Mouse (Mus musculus) heart, postnatal 4 days (tissue): ENCODE measurements around the gene Papss1. TPM values are rescaled to one million over a fixed set of nuclear protein-coding genes. Genes with fewer than 3 reads are reported as not detected.

Experiments used
- DNase-seq: peaks from one replicate; pipeline ENCODE4 v3.0.0; 2021
- total RNA-seq, 2 experiments: library from RNA; stranded (reverse); gene quantifications; 2 replicates each; pipeline ENCODE4 v1.2.3; 2021

Papss1 gene
- total RNA-seq, 2 experiments from 2014 or later: 33.1 to 33.2 TPM

DNA sequence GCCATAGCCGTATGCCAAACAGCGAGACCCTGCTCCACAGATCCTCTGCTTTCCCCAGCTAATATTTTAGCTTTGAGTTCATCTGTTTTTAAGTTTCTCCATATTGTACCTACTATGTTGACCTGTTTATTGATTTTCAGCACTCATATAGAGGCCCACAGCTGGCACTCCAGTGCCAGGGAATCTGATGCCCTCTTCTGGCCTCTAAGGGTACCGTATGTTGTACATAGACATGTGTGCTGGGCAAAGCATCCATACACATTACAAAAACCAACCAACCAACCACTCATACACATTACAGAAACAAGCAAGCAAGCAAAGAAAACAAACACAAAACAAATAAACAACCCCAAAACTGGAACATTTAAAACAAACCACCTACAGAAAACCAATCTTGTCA, 22.2 kb downstream of the Papss1 start:
- no peak for DNase-seq

DNA sequence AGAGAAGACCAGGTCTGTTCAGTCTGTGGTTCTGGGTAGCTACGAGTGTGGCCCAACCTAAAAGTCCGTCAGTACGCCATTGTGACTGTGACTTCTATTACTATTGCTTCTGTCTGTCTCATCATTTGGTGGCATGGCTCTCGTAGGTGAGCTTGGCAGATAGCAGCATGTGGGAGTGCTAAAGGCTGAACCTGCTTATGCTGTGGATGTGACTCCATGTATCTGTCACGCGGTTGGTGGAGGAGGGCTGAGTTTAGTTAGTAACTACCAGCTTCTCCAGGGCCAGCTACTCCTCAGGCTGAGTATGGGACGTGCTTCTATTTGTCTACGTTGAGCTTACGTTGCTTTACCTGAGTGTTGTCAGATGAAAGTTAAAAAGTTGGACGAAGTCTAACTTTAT, 23.4 kb downstream of the Papss1 start:
- DNase-seq: no peak

DNA sequence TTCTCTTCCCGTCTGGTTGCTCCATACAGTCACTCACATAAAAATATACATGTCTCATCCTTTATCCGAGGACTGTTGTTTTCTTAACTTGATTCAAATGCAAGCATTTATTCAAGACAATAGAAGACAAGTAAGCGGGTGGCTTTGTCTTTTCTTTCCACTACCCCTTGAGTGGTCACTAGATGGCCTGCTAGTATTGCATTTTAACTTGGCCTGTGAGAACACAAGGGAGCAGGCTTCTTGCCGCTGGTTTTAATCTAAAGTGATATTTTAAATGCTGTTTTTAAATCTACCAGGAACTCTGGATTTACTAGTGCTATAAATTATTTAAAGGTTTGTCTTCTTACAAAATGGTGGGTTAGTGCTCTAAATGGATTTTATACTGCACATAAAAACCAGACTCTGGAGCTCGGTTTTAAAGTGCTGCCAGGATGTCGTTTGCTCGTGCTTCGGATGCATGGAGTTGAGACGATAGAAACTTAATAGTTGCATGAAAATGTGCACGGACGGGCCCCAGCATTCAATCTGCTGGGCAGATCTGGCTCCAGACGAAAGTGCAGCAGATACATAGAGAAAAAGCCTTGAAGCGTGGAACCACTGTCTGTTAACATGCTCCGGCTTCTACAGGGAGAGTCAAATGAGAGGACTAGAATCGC, 28.7 kb downstream of the Papss1 start:
- DNase-seq: no peak

DNA sequence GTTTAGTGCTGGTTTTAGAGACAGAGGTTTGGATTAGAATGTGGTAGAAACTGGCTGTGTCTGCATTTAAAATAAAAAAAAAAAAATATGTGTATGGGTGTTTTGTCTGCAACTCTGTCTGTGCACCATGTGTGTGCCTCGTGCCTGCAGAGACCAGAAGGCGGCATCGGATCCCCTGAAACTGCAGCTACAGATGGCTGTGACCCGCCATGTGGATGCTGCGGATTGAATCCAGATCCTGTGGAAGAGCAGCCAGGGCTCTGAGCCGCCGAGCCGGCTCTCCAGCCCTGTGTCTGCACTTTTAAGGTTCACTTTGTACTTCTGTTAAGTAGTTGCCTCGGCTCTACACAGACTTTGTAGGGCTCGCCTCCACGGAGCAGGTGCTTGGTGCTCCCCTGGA, 29.8 kb downstream of the Papss1 start:
- no peak for DNase-seq

DNA sequence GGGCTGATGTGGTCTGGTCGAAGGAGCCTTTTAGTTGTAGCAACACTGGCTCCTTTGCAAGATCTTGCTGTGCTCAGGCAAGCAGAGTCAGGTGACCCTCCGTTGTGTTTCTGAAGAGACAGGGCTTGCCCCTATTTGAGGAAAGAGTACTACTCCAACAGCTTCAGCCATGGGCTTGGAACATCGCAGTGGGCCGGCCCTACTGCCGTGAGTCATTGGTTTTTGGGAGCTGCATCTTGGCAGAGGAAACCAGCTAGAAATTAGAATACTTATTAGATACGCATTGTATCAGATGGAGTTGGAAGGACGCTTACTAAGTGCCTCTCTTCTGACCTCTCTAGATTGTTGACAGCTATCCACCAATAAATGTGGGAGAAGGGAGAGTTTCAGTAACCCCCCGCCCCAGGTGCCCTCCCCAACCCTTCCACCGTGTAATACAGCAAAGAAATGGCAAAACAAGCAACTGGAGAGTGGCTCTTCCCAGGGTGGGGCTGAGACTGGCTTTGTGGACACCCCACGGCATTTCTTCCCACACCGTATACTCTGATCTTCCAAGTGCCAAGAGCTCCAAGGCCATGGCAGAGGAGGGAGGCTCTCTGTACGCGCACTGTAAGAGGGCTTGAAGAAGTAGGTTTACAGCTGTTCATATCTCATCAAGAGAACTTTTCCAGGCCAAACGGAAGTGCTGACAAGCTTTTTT, 31.1 kb downstream of the Papss1 start:
- no peak for DNase-seq

DNA sequence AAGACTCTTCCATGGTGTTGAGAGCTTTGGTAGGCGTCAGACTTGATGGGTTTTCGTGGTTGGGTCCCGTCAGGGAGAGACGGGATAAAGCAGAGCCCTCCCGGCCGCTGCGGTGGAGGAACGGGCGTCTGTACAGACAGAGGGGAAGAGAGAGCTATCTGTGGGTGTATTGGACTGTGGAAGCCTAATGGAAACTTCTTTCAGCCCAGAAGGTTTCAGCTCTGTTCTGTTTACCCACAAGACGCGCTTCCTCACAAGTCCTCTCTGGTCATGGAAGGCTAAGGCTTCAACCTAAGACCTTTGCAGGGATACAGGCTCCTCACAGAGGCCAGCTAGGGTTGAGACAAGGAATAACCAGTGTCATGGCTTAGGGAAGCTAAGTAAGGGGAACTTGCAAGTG, 36.2 kb downstream of the Papss1 start:
- DNase-seq: no peak

- no peak for DNase-seq
Observed at GRCm38 (mm10) chr3:131601366-131601765, 36.8 kb downstream of the Papss1 start.

DNA sequence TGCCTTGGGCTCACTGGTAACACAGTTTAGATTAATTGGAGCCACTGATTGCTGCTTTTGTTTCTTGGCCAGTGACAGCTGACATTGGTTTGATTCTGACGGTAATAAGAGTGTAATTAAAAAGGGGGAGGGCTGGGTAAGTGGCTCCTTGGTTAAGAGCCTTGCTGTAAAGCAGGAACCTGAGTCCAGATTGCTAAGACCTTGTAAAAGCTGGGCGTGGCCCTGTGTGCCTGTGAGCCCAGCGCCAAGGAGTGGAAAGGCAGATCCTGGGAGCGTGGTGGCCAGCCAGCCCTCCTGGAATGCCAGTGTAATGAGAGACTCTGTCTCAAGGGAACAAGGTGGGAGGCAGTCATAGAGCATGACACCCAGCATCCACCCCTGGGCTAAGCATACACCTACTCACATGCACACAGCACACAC, 38.4 kb downstream of the Papss1 start:
- no peak for DNase-seq

GRCm38 (mm10) chr3:131608112-131608511, 43.5 kb downstream of the Papss1 start:
- DNase-seq: no peak

- no peak for DNase-seq
Observed at GRCm38 (mm10) chr3:131609651-131610050, 45.1 kb downstream of the Papss1 start.

DNA sequence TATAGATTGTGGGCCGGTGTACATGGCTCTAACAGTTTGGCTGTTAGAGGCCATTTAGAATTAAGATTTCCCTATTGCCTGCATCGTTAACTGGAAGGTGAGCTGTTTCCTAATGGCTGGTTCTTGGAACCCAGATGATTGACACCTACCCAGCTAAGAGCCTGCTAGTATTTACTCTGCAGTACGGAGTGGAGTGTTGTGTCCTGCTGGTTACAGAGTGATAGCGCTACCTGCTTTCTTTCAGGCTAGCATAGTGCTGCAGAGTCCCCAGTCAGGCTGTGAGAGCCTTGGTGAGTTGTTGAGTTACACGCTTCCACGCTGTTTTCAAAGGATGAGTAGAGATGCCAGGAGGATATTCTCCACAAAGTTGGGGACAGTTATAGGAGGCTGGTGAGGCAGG, 46.0 kb downstream of the Papss1 start:
- no peak for DNase-seq

DNA sequence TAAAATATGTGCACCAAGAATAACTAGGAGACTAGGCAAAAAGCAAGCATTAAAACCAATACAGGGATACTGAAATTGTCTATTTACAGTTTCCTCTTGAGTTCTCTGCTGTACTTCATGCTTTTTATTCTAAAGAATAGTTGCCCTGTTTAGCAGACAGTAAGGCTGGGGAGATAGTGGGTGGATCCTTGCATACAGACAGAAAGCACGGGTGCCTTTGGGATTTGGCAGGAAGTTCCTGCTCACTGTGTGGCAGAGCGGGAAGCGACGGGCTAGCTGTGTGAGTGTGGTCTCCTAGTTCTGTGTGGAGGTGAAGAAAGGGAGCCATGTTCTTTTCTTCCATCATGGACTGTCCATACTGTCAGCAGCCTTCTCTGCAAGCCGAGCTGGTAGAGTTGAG, 48.3 kb downstream of the Papss1 start:
- no peak for DNase-seq

DNA sequence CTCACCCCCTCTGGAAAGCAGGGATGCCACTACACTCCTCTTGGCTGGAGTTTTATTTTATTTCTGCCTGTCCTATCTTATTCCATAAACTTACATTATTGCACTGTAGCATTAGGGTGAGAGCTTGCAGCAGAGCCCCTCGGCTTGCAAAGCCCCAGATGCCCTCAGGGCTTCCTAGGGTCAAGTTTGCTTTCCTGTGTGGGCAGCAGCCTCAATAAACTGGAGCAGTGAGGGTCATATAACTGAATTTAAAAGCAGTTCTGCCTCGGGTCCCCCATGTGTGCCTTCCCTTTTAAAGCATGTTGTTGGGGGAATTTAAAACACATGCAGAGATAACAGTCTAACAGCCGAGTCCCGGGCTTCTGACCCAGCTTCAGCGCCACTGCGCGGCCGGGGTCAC, 49.5 kb downstream of the Papss1 start:
- DNase-seq: no peak

DNA sequence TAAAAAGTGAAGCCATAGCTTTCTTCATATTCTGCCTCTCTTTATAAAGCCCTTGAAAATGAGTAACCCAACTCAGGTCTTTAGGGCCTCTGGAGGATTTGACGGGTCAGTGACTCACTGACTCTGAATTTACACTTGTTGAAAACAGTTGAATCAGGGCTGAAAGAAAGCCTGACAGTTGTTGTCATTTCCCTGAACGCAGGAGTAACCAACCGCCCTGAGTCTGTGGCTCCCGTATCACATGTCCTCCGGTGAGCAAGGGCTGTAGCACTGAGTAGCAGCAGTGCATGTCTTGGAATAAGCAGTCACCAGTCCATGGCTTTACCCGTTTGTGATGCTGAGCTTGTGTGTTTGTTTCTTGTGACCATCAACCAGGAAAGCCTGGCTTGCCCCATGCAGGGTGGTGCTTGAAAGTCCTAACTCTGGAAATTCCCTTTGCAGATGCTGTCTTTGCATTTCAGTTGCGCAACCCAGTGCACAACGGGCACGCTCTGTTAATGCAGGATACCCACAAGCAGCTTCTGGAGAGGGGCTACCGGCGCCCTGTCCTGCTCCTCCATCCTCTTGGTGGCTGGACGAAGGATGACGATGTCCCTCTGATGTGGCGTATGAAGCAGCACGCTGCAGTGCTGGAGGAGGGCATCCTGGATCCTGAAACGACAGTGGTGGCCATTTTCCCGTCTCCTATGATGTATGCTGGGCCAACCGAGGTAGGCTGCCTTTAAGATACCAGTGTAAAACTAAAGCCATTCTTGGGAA, 54.2 kb downstream of the Papss1 start:
- DNase-seq: no peak

- no peak for DNase-seq
Observed at GRCm38 (mm10) chr3:131623208-131623607, 58.6 kb downstream of the Papss1 start.

DNA sequence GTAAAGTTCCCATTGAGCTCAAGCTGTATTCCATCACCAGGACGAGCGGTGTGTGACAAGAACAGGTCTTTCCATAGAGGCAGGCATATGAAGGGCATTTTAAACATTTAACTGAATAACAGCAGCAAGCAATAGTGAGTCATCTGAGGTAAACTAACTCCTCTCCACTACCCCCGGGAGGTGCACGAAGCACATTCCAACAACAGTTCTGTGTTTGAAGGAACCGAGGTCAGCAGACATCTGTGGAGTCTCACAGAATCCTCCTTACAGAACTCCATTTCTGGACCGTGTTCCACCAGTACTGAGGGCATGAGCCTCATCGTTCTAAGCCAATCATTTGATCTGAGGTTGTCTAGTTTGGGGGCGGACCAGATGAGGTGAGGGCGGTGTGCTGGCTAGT, 59.5 kb downstream of the Papss1 start:
- DNase-seq: no peak

GRCm38 (mm10) chr3:131627476-131627875, 62.9 kb downstream of the Papss1 start:
- no peak for DNase-seq

DNA sequence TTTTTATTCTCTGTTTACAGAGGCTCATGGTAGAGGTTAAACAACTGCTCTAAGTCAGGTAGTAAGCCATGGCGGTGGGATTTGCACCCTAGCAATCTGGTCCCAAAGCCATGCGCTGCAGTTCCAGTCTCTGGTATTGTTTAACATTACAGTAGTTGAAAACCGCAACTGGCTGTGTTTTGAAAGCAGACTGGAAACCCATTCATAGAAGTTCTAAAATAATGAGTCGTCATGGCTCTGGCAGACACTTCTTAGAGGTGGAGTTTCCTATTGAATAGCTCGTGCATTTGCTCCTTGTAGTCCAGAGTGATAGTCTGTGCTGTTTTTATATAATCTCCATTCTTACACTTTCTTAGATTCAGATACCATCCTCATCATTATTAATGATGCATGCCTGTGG, 63.7 kb downstream of the Papss1 start:
- no peak for DNase-seq

DNA sequence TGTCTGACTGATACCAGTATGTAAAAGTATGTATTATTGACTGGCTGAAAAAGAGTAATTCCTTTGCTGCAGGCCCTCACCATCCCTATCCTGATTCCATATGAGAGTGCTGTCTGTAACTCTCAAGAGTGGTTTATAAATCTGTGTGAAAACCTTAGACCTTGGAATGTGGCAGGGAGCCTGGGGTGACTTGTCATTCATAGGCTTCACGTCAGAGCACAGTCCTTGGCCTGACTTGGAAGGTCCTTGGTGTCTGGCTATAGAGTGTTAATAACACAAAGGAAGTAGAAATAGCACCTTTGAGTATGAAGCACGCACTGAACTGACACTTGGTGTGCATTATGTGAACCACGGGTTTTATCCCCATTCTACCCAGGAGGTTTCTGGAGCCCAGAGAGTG, 64.4 kb downstream of the Papss1 start:
- no peak for DNase-seq

DNA sequence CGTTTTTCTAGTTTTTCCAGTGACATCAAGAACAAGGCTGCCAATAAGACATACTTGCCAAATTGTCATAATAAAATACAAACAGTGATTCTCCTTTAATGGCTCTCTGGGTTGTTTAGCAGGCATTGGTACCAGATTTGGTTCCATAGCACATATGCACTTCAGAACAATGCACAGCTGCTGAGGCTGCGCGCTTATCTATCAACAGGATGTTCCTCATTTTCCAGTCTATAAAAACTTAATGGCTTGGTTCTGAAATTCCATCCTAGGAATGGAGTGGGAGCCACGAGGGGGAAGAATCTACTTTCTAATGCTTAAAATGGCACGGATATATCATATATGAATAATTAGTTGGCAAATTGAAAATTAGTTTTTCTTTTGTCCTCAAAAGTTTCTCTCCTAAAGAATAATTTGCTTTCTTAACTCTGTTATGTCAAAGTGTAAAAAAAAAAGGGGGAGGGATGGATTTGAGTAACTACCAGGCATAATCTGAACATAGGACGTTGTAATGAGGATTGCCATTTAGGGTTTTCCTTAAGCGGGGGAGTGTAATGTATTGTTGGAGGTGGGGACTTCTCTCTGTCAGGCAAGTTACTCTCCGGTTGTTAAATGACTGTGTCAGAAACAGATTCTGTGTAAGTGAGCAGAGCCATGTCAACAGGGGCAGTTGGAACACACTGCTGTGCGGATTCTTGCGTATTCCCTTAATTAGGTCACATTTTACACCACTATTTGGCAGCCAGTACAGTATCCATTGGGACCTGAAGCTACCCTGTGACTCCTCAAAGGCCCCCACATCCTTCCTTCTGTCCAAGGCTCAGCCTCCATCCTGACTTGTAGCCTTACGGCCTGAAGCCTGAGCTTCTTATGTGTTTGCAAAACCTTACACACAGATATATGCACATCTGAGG, 66.1 kb downstream of the Papss1 start:
- DNase-seq: peak; percentile 10

GRCm38 (mm10) chr3:131631318-131631870, 66.8 kb downstream of the Papss1 start:
- DNase-seq: peak; percentile 15

GRCm38 (mm10) chr3:131634091-131634490, 69.5 kb downstream of the Papss1 start:
- no peak for DNase-seq
